Mouse (Mus musculus) layer of hippocampus, adult 9-10 months (tissue): ENCODE data around the gene Il2rb.

Experiments
- DNase-seq: peaks from one replicate; pipeline ENCODE4 v3.0.0; 2022; ENCODE audit warnings: low spot score

Il2rb gene

DNA sequence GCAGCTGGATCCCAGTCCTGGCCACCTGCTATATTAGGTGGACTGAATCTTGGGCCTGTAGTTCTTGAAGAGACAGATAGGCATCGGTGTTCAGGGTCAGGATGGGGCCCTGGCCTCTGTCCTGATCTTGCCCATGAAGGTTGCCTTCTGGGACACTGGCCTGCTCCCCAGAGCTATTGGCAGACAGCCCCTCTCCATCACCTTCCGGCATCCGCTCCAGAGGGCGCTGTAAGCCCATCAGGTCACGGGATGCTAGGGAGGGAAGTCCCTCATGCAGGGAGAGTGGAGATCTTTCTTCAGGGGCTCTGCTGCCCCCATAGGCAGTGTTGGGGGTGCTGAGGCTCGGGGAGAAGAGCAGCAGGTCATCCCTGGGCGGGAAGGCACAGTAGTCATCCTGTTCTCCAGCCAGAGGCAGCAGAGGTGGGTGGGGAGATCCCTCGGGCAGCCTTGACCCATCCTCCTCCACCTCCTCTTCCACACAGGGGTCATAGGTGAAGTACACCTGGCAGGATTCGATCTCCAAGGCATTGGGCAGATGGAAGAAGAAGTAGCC, 13.5 kb downstream of the Il2rb start:
- DNase-seq: no peak

DNA sequence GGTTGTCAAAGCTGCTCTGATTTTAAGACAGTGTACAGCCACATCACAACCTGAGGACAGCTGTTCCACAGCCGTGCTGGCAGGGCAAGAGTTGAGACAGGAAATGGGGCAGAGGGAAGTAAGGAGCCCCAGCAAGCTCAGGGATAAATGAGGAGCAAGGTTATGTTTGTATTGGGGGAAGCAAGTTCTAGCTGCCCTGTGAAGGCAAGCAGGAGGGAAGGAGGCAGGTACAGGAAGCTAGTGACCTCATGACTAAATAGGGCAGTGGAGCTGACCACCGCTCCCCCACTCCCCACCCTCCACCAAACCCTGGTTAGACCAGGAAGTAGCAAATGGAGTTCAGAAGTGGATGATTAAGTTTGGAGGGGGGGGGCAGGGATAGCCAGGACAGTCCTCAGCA, 14.1 kb downstream of the Il2rb start:
- no peak for DNase-seq

DNA sequence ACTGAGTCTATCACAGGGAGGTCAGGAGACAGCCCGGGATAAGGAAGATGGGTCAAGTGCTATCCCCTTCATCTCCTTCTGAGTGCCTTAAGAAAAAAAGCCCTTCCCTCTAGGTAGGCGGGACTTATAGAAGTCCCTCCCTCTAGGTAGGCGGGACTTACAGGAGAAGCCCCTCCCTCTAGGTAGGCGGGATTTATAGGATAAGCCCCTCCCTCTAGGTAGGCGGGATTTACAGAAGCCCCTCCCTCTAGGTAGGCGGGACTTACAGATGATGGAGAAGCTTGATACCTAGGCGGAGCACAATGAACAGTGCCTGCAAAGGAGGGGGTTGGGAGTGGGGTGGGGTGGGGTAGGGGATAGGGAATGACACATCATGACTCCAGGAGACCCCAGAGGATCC, 15.0 kb downstream of the Il2rb start:
- no peak for DNase-seq

DNA sequence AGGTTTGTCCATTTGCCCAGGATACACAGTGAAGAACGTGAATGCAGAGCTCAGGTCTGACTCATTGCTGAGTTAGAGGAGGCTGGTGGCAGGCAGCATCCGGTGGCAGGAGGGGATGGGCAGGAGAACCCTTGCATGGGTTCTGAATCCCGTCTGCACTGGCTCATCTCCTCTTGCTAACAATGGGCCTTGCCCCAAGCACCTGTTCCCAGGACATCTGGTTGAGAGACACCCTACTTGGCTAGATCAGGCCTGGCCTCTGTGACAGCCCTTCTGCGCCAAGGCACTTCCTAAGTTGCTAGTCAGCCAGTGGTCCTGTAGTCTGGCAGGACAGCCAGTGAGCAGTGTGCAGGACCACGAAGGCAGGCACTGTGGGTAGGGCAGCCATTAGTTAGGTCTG, 15.6 kb downstream of the Il2rb start:
- DNase-seq: no peak

DNA sequence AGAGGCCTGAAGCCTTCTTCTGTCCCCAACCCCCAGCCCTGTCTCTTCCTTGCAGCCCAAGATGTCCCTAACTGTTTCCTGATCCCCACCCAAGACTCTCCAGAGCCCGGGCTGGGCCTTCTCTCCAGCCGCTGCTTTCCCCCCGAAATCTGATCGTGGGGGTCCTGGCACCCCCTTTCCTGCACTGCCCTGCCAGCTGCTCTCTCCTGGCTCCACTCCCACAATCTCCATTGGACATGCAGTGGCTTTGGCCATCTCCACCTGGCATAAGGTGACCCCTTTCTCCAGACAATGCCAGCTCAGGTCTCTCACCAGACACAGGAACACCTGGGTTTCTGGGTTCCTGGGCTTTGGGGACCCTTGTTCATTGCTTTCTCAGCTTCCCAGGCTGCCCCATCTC, 17.0 kb downstream of the Il2rb start:
- no peak for DNase-seq

DNA sequence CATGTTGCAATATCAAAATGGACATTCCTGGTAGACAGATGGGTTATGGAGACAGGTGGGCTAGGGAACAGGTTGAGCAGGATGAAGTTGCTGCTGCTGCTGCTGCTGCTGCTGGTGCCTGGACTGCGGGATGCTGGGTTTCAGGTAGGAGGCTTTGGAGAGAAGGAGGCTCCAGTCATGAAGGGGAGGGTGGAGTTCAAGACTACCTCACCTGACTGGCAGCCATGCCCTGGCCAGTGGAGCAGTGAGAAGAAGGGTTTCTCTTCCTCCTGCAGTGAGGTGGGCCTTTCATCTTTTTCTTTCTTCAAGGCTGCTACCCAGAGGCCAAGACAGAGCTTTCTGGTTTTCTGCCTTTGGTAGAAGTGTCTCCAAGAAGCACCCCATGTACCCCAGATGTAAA, 18.2 kb downstream of the Il2rb start:
- no peak for DNase-seq

DNA sequence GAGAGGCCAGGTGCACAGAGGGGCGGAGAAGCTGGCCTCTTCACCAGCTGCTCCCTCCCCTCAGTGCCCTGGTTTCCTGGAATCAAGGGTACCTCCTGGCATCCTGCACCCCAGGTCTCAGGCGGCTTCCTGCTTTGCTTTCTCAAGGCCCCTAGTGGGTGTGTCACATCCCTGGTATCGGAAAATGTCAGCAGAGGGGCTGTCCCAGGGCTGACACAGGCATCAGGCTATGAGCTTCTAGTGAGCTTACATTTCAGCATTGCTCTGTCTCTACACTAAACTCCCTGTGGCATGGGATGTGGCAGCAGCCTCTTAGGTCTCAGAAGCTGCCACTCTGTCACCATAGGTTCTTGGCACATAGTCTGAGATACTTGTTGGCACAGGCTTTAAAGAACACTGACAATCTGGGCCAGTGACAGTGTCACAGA, 19.5 kb downstream of the Il2rb start:
- DNase-seq: no peak

DNA sequence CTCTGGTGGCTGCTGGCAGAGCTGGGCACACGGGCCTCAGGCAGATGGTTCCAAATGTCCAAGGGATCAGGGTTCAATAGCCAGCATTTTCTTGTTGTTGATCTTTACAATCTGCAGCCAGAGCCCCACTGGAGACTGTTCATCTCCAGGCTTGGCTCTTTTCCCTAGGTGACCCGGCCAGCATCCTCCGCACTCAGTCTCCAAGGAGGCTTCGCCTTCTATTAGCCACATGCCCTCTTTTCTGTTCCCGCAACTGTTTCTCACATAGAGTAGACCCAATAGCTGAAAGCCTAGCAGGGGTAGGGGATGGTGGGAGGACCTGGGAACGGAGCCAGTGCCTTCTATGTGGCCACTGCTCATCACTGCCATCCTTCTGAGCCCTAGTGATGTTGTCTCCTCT, 21.6 kb downstream of the Il2rb start:
- DNase-seq: no peak

DNA sequence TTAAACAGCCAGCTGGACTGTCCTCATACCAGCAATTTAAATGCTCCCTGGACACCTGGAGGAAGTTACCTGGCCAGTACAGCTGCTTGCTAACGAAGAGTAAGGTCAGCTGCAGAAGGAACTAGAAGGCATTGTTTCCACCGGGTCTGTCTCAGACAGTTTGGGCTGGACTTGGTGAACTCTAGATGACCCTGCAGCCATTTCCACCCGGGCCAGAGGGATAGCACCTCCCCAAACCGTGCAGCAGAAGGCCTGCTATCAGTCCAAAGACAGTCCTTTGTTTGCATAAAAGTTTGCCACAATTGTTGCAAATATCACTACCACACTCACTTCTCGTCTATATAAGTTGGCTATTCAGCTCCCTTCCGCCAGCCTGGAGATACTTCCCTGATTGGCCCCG, 23.2 kb downstream of the Il2rb start:
- DNase-seq: no peak

DNA sequence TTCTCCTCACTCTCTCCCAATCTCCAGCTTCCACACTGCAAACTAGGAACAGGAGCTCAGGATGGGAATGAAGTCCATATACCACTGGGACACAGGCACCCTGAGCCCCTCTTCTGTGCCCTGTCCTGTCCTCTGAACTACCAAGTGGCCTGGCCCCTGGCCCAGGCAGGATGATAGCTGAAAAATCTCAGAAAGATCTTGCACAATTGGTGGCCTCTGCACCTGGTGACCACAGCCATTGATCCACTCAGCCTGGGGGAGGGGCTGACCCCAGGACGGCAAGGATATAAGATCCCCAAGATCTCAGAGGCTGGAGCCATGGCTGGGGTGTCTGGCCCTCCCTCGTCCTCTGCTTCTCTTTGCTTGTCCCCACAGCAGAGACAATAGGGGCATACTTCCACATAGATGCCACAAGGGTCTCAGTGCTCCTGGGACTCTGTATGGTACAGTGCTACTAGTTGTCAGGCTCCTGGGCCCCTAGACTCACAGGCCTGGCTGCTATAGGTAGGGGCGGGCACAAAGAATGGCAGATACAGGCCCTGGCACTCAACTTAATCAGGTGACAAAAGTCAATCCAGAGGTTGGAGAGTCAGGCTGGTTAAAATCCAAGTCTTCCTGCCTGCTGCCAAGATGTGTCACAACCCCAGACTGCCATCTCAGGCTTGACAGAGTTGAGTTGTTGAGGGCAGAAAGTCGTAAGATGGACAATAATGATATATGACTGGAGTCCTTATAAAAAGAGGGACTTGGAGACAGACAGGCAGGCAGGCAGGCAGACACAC, 24.4 kb downstream of the Il2rb start:
- DNase-seq: no peak

DNA sequence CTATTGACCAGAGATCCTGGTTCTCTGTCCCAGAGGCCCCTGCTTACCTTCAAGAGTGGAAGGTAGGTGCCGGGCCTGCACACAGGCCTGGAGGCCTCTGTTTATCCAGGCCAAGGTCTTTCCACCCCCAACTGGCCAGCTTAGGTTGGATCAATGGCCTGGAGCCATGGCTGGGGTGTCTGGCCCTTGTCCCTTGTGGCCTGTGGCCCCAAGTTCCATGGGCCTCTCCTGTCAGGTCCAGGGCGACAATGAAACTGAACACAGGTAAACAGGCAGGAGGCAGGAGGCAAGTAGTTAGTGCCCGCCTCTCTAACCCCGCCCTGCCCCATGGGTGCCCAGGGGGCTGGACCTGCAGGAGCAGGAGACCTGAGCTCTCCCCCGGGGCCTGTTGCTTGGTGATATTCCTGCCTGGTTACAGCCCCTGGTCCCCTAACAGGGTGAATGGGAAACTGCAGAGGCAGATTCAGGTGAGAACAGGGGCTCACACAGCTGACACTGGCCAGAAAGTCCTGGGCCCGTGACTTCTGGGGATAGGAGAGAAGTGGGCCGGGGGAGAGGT, 26.6 kb downstream of the Il2rb start, which contains the start of gene Tmprss6:
Tmprss6 (minus strand) TSS at position 256 of the 559 bp plus-strand sequence.
- no peak for DNase-seq

DNA sequence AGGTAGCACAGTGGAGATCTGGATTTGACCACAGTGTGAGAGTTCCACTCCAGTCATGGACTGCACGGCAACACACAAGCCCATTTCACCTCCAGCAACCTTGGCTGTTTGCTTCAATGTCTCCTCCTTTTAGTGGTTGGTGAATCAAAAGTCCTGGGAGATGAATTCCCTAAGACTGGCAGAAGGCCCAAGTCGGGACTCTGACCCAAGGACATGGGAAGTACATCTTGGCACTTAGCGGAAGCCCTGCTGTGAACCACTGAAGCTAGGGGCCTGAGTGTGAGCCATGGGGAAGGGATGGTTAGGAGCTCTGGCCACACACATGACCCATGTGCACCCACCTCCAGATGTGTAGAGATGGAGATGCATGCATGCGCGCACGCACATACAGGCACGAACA, 27.5 kb downstream of the Il2rb start:
- no peak for DNase-seq

DNA sequence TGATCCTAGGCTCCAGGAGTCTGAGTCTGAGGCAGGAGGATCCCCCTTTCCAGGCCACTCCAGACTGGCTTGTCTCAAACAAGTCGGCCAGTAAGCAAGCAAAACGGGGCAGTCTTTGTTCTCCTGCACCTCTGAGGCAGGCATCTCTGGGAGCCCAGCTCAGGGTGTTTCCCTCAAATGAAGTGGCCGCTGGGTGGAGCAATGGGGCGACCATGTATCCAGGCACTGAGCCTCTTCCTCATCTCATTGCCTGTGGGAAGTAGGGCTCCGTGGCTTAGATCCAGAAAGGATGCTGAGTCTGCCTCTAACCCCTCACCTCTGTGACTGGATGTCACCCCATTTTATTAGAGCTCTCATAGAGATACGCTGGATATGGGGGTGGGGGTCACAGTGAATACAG, 28.3 kb downstream of the Il2rb start:
- no peak for DNase-seq

DNA sequence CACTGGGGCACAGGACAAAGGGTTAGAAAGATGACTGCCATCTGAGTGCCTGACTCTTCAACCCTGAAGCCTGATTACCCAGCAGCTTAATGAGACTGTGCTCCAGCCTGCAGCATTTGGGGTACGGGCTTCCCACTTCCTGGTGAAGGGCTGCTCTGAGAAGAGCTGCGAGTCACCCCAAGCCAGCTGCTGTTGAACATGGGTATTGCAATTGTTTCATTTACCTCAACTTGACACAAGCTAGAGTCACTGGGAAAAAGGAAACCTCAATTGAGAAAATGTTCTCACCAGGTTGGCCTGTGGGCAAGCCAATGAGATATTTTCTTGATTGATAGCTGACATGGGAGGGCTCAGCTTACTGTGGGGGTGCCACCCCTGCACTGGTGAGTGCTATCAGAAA, 32.1 kb downstream of the Il2rb start:
- DNase-seq: no peak

DNA sequence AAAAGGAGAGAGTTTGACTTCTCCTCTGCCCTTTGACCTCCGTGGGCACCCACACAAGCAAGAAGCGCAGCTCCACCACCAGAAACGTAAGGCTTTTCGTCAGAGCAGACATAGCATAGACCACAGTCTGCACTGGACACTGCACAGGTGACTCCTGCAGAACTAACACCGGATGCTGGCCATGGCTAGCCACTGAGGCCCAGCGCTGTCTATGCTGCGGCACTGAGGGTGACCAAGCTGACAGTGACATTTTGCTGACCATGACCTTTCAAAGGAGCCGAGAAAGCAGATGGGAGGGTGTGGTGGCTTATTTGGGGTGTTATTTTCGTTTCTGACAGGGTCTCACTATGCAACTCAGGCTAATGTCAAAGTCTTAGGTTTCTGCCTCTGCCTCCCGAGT, 37.9 kb downstream of the Il2rb start:
- no peak for DNase-seq

DNA sequence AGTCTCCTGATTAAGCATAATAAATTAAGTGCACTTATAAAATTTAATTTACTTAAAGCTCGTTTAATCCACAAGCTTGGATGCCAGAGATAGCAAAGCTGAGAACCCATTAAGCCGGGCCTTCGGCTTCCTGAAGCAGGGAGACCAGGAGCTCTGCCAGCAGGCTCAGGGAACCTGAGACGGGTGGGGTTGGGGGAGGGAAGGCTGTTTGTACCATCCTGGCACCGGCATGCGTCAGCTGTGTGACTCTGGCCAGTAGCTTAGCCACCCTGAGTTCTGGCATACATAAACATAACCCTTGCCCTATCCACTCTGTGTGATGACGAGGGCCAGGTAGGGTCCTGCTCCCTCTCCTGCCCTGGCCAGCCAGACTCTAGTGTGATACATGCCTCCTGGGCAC, 39.0 kb downstream of the Il2rb start:
- no peak for DNase-seq

DNA sequence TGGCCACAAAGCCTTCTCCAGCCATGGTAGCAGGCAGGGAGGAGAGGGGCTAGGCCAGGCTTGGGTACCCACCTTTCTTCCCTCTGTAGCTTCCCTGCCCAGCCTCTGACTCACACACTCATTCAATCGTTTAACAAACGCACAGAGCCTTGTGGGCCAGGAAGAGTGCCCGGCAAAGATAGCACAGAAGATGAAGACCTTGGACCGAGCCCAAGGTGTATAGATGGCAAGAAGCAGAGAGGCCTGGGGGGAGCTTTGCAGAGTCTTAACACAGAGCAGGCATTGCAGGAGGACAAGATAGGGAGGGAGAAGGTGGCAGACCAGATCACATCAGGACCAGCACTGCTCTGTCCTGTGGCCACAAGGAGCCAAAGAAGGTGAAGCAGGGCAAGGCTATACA, 39.9 kb downstream of the Il2rb start:
- no peak for DNase-seq

DNA sequence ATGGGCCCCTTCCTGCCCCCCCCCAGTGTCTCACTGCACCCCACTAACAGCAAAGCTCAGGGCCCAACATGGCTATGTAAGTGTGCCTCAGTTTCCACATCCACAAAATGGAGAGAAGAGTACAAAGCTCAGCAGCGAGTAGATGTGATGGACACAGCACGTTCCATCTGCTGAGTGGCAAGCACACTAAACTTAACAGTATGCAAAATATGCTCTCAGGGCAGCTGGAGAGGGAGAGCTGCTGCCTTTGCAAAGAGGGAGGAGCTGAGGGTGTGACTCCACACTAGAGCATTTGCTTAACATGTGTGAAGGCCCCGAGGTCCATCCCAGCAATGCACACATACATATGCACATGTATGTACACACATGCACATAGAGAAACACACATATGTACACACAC, 42.1 kb downstream of the Il2rb start:
- DNase-seq: no peak

DNA sequence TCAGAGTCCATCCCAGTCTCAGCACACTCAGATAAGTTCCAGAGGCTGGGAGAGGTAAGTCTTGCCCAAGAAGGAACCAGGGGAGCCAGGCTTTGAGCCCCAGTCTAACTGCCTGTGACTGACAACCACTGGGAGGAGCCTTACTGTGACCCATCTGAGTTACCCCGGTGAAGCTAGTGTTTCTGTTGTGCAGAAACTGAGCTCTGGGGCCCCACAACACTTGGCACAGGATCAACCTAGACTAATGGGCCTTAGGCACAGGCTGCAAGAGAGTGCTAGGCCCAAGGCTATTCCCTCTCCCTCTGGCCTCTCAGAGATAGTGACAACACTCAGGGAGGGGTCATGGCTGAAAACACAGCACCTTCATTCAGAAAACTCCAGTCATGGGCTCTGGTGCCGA, 43.9 kb downstream of the Il2rb start:
- no peak for DNase-seq

DNA sequence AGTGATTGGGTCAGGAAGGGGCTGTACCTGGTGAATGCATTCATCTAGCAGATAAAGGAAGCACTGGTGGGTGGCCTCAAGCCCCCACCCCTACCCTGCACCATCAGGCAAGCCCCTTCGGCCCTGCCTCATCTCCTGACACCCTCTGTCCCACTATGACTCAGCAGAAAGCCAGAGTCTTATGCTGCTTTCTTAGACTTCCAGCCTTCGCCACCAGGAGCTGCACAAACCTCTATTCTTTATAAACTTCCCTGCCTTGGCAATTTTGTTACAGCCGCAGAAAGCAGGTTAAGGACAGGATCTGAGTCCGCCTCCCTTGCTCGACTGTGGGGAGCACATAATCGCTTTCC, 44.7 kb downstream of the Il2rb start:
- DNase-seq: no peak

DNA sequence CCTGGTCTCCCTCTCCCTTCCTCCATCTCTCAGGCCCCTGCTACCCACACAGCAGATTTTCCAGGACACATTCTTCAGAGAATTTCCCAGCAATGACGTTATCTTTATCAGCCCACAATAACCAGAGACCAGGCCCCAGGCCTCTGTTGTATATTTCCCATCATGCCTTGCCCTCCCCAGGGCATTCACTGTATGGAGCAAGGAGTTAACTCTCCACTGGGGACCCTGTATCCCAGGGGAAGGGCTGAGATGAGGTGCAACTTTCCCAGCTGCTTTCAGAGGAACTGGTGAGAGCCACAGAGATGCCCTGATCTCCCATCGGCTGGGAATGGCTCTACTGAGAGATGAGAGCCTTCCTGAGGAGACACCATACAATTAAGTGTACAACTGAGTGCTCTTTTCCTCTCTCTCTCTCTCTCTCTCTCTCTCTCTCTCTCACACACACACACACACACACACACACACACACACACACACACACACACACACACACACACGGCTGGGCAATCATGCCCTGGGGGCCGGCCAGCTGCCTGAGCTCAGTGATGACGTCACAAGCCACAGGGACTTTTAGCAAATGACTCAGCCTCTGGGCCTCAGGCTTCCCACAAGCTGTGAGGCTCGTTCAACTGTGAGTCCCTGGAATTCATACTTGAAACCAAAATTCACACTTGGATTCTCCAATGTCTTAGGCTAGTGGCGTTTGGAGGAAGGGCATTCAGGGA, 45.2 kb downstream of the Il2rb start:
- DNase-seq: no peak

DNA sequence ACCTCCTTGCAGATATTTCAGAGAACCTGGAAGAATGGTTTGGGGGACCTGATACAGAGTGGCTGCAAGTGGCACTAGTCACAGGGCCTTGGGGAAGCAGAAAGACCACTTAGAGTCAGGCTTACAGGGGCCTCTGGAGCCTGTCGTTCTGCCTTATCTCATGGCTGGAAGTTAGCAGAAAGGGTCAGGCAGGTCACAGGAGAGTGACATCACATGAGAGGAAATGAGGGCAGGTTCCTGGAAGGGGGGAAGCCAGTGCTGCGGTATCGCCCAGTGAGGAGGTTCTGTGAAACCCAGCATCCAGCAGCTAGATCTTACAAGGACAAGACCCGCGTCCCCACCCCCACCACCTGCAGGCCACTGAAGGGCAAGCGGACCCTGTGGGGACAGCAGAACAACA, 45.9 kb downstream of the Il2rb start:
- DNase-seq: no peak
